Mouse (Mus musculus) cortical plate, adult 2 months (tissue): ENCODE data around the gene Gna11.

Experiments used
- CTCF ChIP-seq: fragments of 200-500 bp; IDR thresholded peaks from 2 replicates; pipeline ENCODE4 v1.5.1; 2011; ENCODE audit warnings: mild to moderate bottlenecking, control low read depth, low read length; ENCODE audit not compliant: insufficient read depth; ENCODE audit errors: extremely low read depth
- POLR2A ChIP-seq: fragments of 200-500 bp; IDR thresholded peaks from 2 replicates; pipeline ENCODE4 v1.6.1; 2011; ENCODE audit warnings: mild to moderate bottlenecking, low read length, control low read depth; ENCODE audit not compliant: insufficient read depth; ENCODE audit errors: extremely low read depth

- TF ChIP-seq CTCF (no peak), POLR2A (no peak)
These were observed 54.0 kb downstream of the Gna11 start for GRCm38 (mm10) chr10:81491018-81491417.
